Mouse (Mus musculus): ENCODE measurements at regions not wholly inside any gene's neighbourhood (a gene's known extent, or its start where the extent isn't known, plus 50 kb on each side); places are given as distances from the start of the nearest gene placed in this dataset.

DNA sequence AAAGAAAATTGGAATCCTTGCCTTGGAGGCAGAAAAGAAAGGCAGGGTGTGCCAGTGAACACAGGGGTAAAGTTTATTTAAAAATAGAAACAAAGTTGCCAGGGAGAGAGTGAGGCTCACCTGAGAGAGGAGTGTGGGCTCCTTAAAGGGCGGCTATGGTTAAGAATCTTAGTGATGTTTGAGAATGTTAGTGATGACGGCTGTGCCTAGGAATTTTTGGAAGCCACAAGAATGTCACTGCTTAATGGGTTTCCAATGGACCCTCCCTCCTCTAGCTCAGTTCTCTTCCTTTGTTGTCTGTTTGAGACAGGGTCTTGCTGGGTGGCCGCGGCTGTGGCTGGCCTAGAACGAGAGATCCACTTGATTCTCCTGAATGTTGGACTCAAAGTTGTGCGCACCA is 106.3 kb upstream of the Hs6st1 start:
- H3K4me3 ChIP-seq (ENCODE audit: low read depth, low read length) = no peak overlapping the region
- DNase-seq (ENCODE audit: low spot score) (no peak), ATAC-seq (replicated peaks; ENCODE audit: insufficient number of reproducible peaks, low FRiP score, low TSS enrichment, low read depth) (no peak)
- 80% methylated on average over 6 of the region's 6 CpGs for WGBS
- H3K9me3 ChIP-seq (replicated peaks; ENCODE audit: control insufficient read depth, low read length) = no peaks in the 10 kb centered on the region
- H3K36me3 ChIP-seq (replicated peaks; ENCODE audit: control insufficient read depth, insufficient read depth, low read depth, low read length) = no peaks in the 10 kb centered on the region
- H3K27me3 ChIP-seq (ENCODE audit: control insufficient read depth, insufficient read depth, low read length) = no peaks in the 10 kb centered on the region
- no peak overlapping the region for H3K9ac ChIP-seq (replicated peaks; ENCODE audit: low read length)
- no peak overlapping the region for H3K27ac ChIP-seq (replicated peaks; ENCODE audit: low read depth, low read length)
- H3K4me1 ChIP-seq (ENCODE audit: control insufficient read depth, insufficient read depth, low read length) = no peaks in the 10 kb centered on the region
- H3K4me2 ChIP-seq (ENCODE audit: low read depth, low read length) = no peak overlapping the region

DNA sequence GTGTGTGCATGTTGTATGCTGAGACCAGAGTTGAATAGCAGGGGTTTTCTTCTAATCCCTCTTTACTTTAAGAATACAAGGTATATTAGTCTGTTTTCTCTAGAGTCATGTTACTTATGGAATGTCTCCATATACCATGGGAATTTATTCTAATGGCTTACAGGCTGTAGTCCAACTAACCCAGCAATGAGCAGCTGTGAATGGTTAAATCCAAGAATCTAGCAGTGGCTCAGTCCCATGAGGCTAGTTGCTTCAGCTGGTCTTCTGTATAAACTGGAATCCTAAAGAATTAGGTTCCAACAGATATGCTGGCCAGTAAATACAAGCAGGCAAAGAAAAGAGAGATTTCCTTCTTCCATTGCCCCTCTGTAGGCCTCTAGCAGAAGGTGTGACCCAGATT is 99.7 kb upstream of the Hs6st1 start:
- Histone ChIP-seq H3K27me3 (ENCODE audit: control insufficient read depth, insufficient read depth, low read length) (no peaks in the 10 kb centered on the region), H3K9ac (replicated peaks; ENCODE audit: low read length) (no peak overlapping the region), H3K27ac (replicated peaks; ENCODE audit: low read depth, low read length) (no peak overlapping the region), H3K9me3 (replicated peaks; ENCODE audit: control insufficient read depth, low read length) (no peaks in the 10 kb centered on the region), H3K4me3 (ENCODE audit: low read depth, low read length) (no peak overlapping the region), H3K4me2 (ENCODE audit: low read depth, low read length) (no peak overlapping the region), H3K36me3 (replicated peaks; ENCODE audit: control insufficient read depth, insufficient read depth, low read depth, low read length) (no peaks in the 10 kb centered on the region), H3K4me1 (ENCODE audit: control insufficient read depth, insufficient read depth, low read length) (no peaks in the 10 kb centered on the region)
- DNase-seq (ENCODE audit: low spot score) (peak; percentile 76), ATAC-seq (replicated peaks; ENCODE audit: insufficient number of reproducible peaks, low FRiP score, low TSS enrichment, low read depth) (no peak)

DNA sequence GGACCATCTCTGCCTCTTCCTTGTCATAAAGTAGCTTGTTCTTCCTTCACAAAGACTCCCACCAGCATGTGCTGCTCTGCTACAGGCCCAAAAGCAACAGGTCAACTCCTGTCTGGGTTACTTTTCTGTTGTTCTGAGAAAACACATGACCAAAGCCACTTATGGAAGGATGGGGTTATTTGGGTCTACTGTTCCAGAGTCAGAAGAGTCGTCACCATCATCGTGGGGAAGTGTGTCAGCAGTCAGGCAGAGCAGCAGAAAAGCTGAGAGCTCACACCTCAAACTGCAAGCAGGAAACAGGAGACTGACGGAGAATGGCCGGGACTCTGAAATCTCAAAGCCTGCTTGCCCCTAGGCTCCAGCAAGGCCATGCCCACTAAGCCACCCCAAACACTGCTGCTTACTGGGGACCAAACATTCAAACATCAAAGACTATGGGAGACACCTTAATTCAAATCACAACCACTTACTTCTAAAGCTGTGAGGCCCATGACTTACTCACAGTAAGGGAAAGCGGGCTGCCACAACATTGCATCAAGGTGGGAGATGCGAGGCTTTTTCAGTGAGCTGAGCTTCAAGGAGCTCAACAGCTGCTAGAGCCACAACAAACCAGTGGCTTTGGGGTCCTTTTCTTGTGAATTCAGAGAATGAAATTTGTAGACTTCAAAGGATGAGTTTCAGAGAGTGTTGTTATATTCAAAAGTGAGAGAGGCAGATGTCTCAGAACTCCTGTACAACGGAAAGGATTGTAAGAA is 96.6 kb upstream of the Hs6st1 start:
- Histone ChIP-seq H3K4me1 (ENCODE audit: control insufficient read depth, insufficient read depth, low read length) (no peaks in the 10 kb centered on the region), H3K9me3 (replicated peaks; ENCODE audit: control insufficient read depth, low read length) (no peaks in the 10 kb centered on the region), H3K27ac (replicated peaks; ENCODE audit: low read depth, low read length) (no peak overlapping the region), H3K36me3 (replicated peaks; ENCODE audit: control insufficient read depth, insufficient read depth, low read depth, low read length) (no peaks in the 10 kb centered on the region), H3K27me3 (ENCODE audit: control insufficient read depth, insufficient read depth, low read length) (no peaks in the 10 kb centered on the region), H3K4me3 (ENCODE audit: low read depth, low read length) (no peak overlapping the region), H3K4me2 (ENCODE audit: low read depth, low read length) (no peak overlapping the region), H3K9ac (replicated peaks; ENCODE audit: low read length) (no peak overlapping the region)
- WGBS = 51% methylated on average over 7 of the region's 7 CpGs
- no peak for ATAC-seq (replicated peaks; ENCODE audit: insufficient number of reproducible peaks, low FRiP score, low TSS enrichment, low read depth)
- DNase-seq (ENCODE audit: low spot score) = no peak

DNA sequence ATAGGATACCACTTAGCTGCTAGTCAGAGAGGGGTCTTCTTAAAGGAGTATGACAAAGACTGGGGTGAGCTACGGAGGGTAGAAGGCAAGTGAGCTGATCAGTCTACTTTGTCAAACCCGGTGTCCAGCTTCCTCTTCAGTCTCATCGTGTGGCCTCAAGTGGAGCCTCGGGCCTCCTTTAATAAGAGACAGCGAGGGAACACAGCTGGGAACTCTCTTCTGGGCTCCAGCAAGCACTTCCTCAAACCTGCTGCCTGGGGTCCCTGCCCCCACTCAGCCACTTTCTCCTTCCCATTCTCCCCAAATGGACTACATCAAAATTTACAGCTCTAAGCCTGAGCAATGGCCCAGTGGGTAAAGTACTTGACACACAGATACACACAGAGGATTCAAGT is 96.0 kb upstream of the Hs6st1 start:
- Histone ChIP-seq H3K27me3 (ENCODE audit: control insufficient read depth, insufficient read depth, low read length) (no peaks in the 10 kb centered on the region), H3K9me3 (replicated peaks; ENCODE audit: control insufficient read depth, low read length) (no peaks in the 10 kb centered on the region), H3K27ac (replicated peaks; ENCODE audit: low read depth, low read length) (no peak overlapping the region), H3K4me2 (ENCODE audit: low read depth, low read length) (no peak overlapping the region), H3K4me1 (ENCODE audit: control insufficient read depth, insufficient read depth, low read length) (no peaks in the 10 kb centered on the region), H3K36me3 (replicated peaks; ENCODE audit: control insufficient read depth, insufficient read depth, low read depth, low read length) (no peaks in the 10 kb centered on the region), H3K4me3 (ENCODE audit: low read depth, low read length) (no peak overlapping the region), H3K9ac (replicated peaks; ENCODE audit: low read length) (no peak overlapping the region)
- 29% methylated on average over 5 of the region's 5 CpGs for WGBS
- DNase-seq (ENCODE audit: low spot score) = no peak
- no peak for ATAC-seq (replicated peaks; ENCODE audit: insufficient number of reproducible peaks, low FRiP score, low TSS enrichment, low read depth)

DNA sequence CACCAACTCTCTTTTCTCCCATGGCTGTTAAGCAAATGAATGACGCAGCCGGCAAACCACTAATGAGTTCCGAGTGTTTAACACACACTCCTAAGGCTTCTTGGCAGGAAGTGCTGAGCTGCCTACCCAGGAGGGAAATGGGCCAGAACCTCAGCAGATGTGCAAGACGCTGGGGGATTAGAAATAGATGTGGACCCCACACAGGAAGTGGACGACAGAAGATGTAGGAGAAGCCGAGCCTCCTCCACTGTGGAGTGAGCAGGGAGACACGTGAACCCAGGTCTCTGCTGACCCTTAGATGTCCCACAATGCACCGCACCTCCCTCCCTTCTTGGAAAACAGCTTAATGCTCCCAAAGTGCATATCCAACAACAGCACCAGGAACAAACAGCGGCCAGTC is 94.8 kb upstream of the Hs6st1 start:
- WGBS = 40% methylated on average over 9 of the region's 9 CpGs
- H3K9me3 ChIP-seq (replicated peaks; ENCODE audit: control insufficient read depth, low read length) = no peaks in the 10 kb centered on the region
- H3K27me3 ChIP-seq (ENCODE audit: control insufficient read depth, insufficient read depth, low read length) = no peaks in the 10 kb centered on the region
- no peak for DNase-seq (ENCODE audit: low spot score)
- no peak overlapping the region for H3K9ac ChIP-seq (replicated peaks; ENCODE audit: low read length)
- ATAC-seq (replicated peaks; ENCODE audit: insufficient number of reproducible peaks, low FRiP score, low TSS enrichment, low read depth) = no peak
- H3K4me2 ChIP-seq (ENCODE audit: low read depth, low read length) = no peak overlapping the region
- H3K4me1 ChIP-seq (ENCODE audit: control insufficient read depth, insufficient read depth, low read length) = no peaks in the 10 kb centered on the region
- H3K36me3 ChIP-seq (replicated peaks; ENCODE audit: control insufficient read depth, insufficient read depth, low read depth, low read length) = no peaks in the 10 kb centered on the region
- no peak overlapping the region for H3K27ac ChIP-seq (replicated peaks; ENCODE audit: low read depth, low read length)
- no peak overlapping the region for H3K4me3 ChIP-seq (ENCODE audit: low read depth, low read length)

DNA sequence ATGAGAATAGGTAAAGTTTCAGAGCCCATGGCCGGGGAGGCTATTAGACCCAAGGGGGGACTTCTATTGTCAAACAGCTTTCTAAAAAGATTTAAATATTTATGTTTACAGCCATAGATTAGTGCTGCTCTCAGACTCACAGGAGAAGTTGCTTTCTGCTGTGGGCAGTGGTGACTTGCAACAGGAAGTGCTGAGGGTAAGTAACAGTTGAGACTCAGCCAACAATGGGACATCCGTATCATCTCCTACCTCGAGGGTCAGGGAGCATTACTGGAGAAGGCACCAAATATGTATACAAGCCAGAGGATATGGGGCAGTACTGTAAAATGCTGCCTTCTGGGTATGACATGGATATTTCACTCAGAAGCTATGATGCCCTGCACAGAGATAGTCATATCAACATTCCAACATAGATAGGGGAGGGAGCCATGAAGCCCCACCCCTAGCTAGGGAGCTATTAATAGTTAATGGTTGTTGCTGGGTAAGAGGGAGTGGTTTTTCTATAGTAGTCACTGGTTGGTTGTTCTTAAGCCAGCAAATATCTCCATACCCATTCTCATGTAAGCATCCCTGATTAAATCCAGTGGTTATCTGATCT is 92.5 kb upstream of the Hs6st1 start:
- Histone ChIP-seq H3K9ac (replicated peaks; ENCODE audit: low read length) (no peak overlapping the region), H3K4me1 (ENCODE audit: control insufficient read depth, insufficient read depth, low read length) (no peaks in the 10 kb centered on the region), H3K36me3 (replicated peaks; ENCODE audit: control insufficient read depth, insufficient read depth, low read depth, low read length) (no peaks in the 10 kb centered on the region), H3K4me3 (ENCODE audit: low read depth, low read length) (no peak overlapping the region), H3K27me3 (ENCODE audit: control insufficient read depth, insufficient read depth, low read length) (no peaks in the 10 kb centered on the region), H3K9me3 (replicated peaks; ENCODE audit: control insufficient read depth, low read length) (no peaks in the 10 kb centered on the region), H3K4me2 (ENCODE audit: low read depth, low read length) (no peak overlapping the region), H3K27ac (replicated peaks; ENCODE audit: low read depth, low read length) (no peak overlapping the region)
- no peak for ATAC-seq (replicated peaks; ENCODE audit: insufficient number of reproducible peaks, low FRiP score, low TSS enrichment, low read depth)
- WGBS = 86% methylated on average over 3 of the region's 3 CpGs
- no peak for DNase-seq (ENCODE audit: low spot score)

DNA sequence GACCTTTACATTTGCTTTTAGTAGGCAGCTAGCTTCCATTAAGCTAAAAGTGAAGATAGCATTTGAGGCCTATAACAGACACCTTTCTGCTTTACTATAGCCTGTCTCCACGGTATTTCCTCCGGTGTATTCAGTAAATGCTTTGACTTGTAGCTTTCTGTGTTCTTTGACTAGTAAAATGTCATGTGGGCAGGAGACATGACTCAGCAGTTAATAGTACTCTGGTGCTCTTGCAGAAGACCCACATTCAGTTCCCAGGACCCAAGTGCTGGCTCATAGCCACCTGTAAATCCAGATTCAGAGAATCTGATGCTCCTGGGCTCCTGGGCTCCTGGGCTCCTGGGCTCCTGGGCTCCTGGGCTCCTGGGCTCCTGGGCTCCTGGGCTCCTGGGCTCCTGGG is 91.7 kb upstream of the Hs6st1 start:
- Histone ChIP-seq H3K27ac (replicated peaks; ENCODE audit: low read depth, low read length) (no peak overlapping the region), H3K27me3 (ENCODE audit: control insufficient read depth, insufficient read depth, low read length) (no peaks in the 10 kb centered on the region), H3K4me1 (ENCODE audit: control insufficient read depth, insufficient read depth, low read length) (no peaks in the 10 kb centered on the region), H3K9me3 (replicated peaks; ENCODE audit: control insufficient read depth, low read length) (no peaks in the 10 kb centered on the region), H3K9ac (replicated peaks; ENCODE audit: low read length) (no peak overlapping the region), H3K36me3 (replicated peaks; ENCODE audit: control insufficient read depth, insufficient read depth, low read depth, low read length) (no peaks in the 10 kb centered on the region), H3K4me2 (ENCODE audit: low read depth, low read length) (no peak overlapping the region), H3K4me3 (ENCODE audit: low read depth, low read length) (no peak overlapping the region)
- DNase-seq (ENCODE audit: low spot score) = no peak
- 74% methylated on average over 2 of the region's 2 CpGs for WGBS
- ATAC-seq (replicated peaks; ENCODE audit: insufficient number of reproducible peaks, low FRiP score, low TSS enrichment, low read depth) = no peak

DNA sequence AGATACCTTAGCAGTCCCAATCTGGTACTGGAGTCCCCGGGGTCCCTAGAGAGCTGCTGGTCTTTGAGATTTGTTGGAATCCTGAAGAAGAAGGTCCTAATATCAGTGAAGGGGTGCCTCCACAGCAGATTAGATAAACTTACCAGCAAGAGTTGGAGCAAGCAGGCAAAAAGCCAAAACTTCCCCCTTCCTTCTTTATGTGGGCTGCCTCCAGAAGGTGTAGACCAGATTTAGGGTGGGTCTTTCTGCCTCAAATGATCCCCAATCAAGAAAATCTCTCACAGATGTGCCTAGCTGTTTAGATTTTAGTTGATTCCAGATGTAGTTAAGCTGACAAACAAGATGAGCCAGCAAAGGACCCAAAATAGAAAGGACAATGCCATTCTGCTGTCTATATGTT is 90.1 kb upstream of the Hs6st1 start:
- WGBS = 73% methylated on average over 1 of the region's 1 CpGs
- DNase-seq (ENCODE audit: low spot score) = peak; percentile 52

More for the DNA sequence above, 90.1 kb upstream of the Hs6st1 start:
- Histone ChIP-seq H3K4me3 (ENCODE audit: low read depth, low read length) (no peak overlapping the region), H3K4me2 (ENCODE audit: low read depth, low read length) (no peak overlapping the region), H3K27me3 (ENCODE audit: control insufficient read depth, insufficient read depth, low read length) (no peaks in the 10 kb centered on the region), H3K9me3 (replicated peaks; ENCODE audit: control insufficient read depth, low read length) (no peaks in the 10 kb centered on the region), H3K4me1 (ENCODE audit: control insufficient read depth, insufficient read depth, low read length) (no peaks in the 10 kb centered on the region), H3K36me3 (replicated peaks; ENCODE audit: control insufficient read depth, insufficient read depth, low read depth, low read length) (no peaks in the 10 kb centered on the region), H3K9ac (replicated peaks; ENCODE audit: low read length) (no peak overlapping the region), H3K27ac (replicated peaks; ENCODE audit: low read depth, low read length) (no peak overlapping the region)
- ATAC-seq (replicated peaks; ENCODE audit: insufficient number of reproducible peaks, low FRiP score, low TSS enrichment, low read depth) = no peak
